Mouse (Mus musculus) thymus, postnatal 10 days (tissue): ENCODE data around the gene Dtnb.
"Not testable (repeated sequence)": the region's sequence is repeated elsewhere in the genome, so short reads cannot be mapped to it uniquely, and the experiment has no call there.

Experiments used
- DNase-seq, 2 experiments: peaks; one replicate each; pipeline ENCODE4 v3.0.0; 2021; ENCODE audit warnings: low spot score in 2 of 2

The Dtnb gene

GRCm38 (mm10) chr12:3571787-3572580 lies at the start of gene Dtnb:
Dtnb (plus strand) TSS chr12:3572381.
- peak; percentile 51 to 77 for DNase-seq

GRCm38 (mm10) chr12:3525536-3525935 lies 46.6 kb upstream of the Dtnb start:
- DNase-seq, result no peak

- not testable (repeated sequence) for DNase-seq
Measured at GRCm38 (mm10) chr12:3535446-3535845, 36.7 kb upstream of the Dtnb start.

GRCm38 (mm10) chr12:3537616-3538015 lies 34.6 kb upstream of the Dtnb start:
- no peak for DNase-seq

GRCm38 (mm10) chr12:3538036-3538435 lies 34.1 kb upstream of the Dtnb start:
- no peak for DNase-seq

GRCm38 (mm10) chr12:3539605-3540004 lies 32.6 kb upstream of the Dtnb start:
- DNase-seq, result no peak

- no peak for DNase-seq
Measured at GRCm38 (mm10) chr12:3540871-3541270, 31.3 kb upstream of the Dtnb start.

GRCm38 (mm10) chr12:3545451-3545850 lies 26.7 kb upstream of the Dtnb start:
- DNase-seq, result no peak

- DNase-seq, result no peak
Measured at GRCm38 (mm10) chr12:3546121-3546658, 26.0 kb upstream of the Dtnb start.

- DNase-seq, result no peak
Measured at GRCm38 (mm10) chr12:3546781-3547180, 25.4 kb upstream of the Dtnb start.

- DNase-seq, result peak in 1 of 2 experiments; percentile 44
Measured at GRCm38 (mm10) chr12:3547506-3547905, 24.7 kb upstream of the Dtnb start.

- no peak for DNase-seq
Measured at GRCm38 (mm10) chr12:3547911-3548310, 24.3 kb upstream of the Dtnb start.

- DNase-seq, result no peak
Measured at GRCm38 (mm10) chr12:3548582-3549211, 23.5 kb upstream of the Dtnb start.

GRCm38 (mm10) chr12:3550280-3550679 lies 21.9 kb upstream of the Dtnb start:
- DNase-seq, result peak in 1 of 2 experiments; percentile 39

- DNase-seq, result no peak
Measured at GRCm38 (mm10) chr12:3557414-3558319, 14.5 kb upstream of the Dtnb start.

GRCm38 (mm10) chr12:3560596-3560995 lies 11.6 kb upstream of the Dtnb start:
- DNase-seq, result peak; percentile 71 to 80

- DNase-seq, result no peak
Measured at GRCm38 (mm10) chr12:3561032-3561431, 11.1 kb upstream of the Dtnb start.

- no peak for DNase-seq
Measured at GRCm38 (mm10) chr12:3562806-3563205, 9.4 kb upstream of the Dtnb start.

GRCm38 (mm10) chr12:3563659-3564058 lies 8.5 kb upstream of the Dtnb start:
- no peak for DNase-seq

- DNase-seq, result peak; percentile 25 to 32
Measured at GRCm38 (mm10) chr12:3568461-3568991, 3.7 kb upstream of the Dtnb start.

GRCm38 (mm10) chr12:3570711-3571400 lies 1.3 kb upstream of the Dtnb start:
- no peak for DNase-seq
